Mouse (Mus musculus): ENCODE data around the gene Krcc1. TPM values are rescaled to one million over a fixed set of nuclear protein-coding genes. Genes with fewer than 3 reads are reported as not detected.
A peak's percentile ranks its signal among the peaks of the same experiment; 100 is the strongest.

The Krcc1 gene
- polyA plus RNA-seq, 1 experiment = 59.1 TPM

DNA sequence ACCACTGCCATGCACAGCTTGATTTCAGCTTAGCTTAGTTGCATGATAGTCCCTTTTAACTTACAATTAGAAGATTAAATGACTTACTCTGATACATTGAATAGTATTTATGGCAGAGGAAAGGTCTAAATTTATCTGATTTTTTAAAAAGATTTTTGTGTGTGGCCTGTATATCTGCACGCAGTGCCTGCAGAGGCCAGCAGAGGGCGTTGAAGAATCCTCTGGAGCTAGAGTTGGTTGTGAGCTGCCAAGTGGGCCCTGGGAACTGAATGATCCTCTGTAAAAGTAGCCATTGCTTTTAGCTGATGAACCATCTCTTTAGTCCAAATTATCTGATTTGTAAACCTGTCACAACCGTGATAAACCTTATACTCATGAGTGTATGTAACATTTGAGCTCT lies 27.3 kb downstream of the Krcc1 start:
- Histone ChIP-seq H3K36me3 (ENCODE audit: control insufficient read depth, insufficient read depth, low read length, poor library complexity, severe bottlenecking) (no peaks in the 10 kb centered on the region), H3K27ac (ENCODE audit: insufficient read depth, low read length) (no peak overlapping the region), H3K4me1 (ENCODE audit: control insufficient read depth, insufficient read depth, low read length) (no peaks in the 10 kb centered on the region), H3K27me3 (ENCODE audit: control insufficient read depth, insufficient read depth, low read length, poor library complexity, severe bottlenecking) (no peaks in the 10 kb centered on the region), H3K9me3 (replicated peaks; ENCODE audit: control insufficient read depth, insufficient read depth, low read length, poor library complexity, severe bottlenecking) (no peaks in the 10 kb centered on the region), H3K4me3 (ENCODE audit: low read depth, low read length) (no peak overlapping the region), H3K9ac (ENCODE audit: low read depth, poor library complexity, severe bottlenecking) (no peak overlapping the region)
- TF ChIP-seq POLR2A (IDR thresholded peaks at IDR 0.05; ENCODE audit: insufficient read depth, low read length) (no peak), CTCF (IDR thresholded peaks at IDR 0.05; ENCODE audit: low read depth, low read length) (peak; percentile 73)

DNA sequence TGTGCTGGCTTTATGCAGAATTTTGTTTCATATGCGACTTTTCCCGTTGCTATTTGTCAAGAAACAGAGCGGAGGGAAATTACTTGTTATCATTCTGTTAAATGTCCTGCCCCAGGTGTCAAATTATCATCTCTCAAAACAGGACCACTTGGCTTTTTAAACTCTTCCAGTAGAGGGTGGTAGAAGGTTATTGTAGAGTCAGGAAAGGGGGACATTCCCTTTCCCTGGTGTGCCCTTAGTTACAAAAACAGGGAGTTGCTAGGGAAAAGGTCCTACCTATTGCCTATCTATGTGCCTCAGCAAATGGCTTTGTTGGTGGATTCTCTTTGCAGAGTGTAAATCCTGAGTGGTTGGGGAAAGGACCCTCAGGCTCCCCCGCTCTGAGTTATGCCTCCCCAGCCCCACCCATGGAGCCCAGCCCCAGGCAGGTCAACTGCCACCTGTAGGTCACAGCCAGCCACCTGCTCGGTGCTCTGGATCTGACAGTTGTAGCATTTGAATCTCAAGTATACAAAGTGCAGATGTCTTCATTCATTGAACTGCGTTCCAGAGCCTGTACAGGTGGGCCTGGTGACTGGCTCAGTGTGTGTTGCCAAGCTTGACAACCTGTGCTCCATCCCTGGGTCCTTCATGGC lies 30.7 kb downstream of the Krcc1 start:
- TF ChIP-seq CTCF (IDR thresholded peaks at IDR 0.05; ENCODE audit: low read depth, low read length) (peak; percentile 8), EP300 (IDR thresholded peaks at IDR 0.05; ENCODE audit: insufficient read depth, low read depth, low read length) (0 out of 2 replicates have a peak, but pooled peaks have one; percentile 28), POLR2A (IDR thresholded peaks at IDR 0.05; ENCODE audit: insufficient read depth, low read length) (no peak)
- Histone ChIP-seq H3K4me3 (ENCODE audit: low read depth, low read length) (no peak overlapping the region), H3K27me3 (ENCODE audit: control insufficient read depth, insufficient read depth, low read length, poor library complexity, severe bottlenecking) (no peaks in the 10 kb centered on the region), H3K9me3 (replicated peaks; ENCODE audit: control insufficient read depth, insufficient read depth, low read length, poor library complexity, severe bottlenecking) (no peaks in the 10 kb centered on the region), H3K27ac (ENCODE audit: insufficient read depth, low read length) (no peak overlapping the region), H3K36me3 (ENCODE audit: control insufficient read depth, insufficient read depth, low read length, poor library complexity, severe bottlenecking) (no peaks in the 10 kb centered on the region), H3K4me1 (ENCODE audit: control insufficient read depth, insufficient read depth, low read length) (no peaks in the 10 kb centered on the region), H3K9ac (ENCODE audit: low read depth, poor library complexity, severe bottlenecking) (no peak overlapping the region)

DNA sequence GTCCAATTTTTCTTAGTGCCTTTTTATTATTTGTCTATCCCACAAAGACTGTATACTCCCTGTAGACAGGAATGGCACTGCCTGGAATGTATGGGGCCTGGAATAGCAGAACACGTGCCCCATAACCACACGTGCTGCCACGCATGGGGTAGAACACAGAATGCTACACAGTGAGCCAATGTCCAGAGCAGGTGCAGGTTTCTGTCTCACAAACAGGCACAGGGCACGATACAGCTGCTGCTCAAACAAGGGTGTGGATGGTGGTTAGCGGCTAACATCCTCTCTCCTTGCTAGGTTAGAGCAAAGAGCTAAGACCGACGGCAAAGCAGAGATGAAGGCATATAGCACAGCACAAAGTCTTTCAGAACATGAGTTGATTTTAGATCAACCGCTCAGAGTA lies 36.0 kb downstream of the Krcc1 start:
- no peaks in the 10 kb centered on the region for H3K36me3 ChIP-seq (ENCODE audit: control insufficient read depth, insufficient read depth, low read length, poor library complexity, severe bottlenecking)
- H3K9me3 ChIP-seq (replicated peaks; ENCODE audit: control insufficient read depth, insufficient read depth, low read length, poor library complexity, severe bottlenecking) = no peaks in the 10 kb centered on the region
- TF ChIP-seq POLR2A (IDR thresholded peaks at IDR 0.05; ENCODE audit: insufficient read depth, low read length) (no peak), CTCF (IDR thresholded peaks at IDR 0.05; ENCODE audit: low read depth, low read length) (no peak), EP300 (IDR thresholded peaks at IDR 0.05; ENCODE audit: insufficient read depth, low read depth, low read length) (no peak)
- H3K4me3 ChIP-seq (ENCODE audit: low read depth, low read length) = no peak overlapping the region
- no peak overlapping the region for H3K27ac ChIP-seq (ENCODE audit: insufficient read depth, low read length)
- no peak overlapping the region for H3K9ac ChIP-seq (ENCODE audit: low read depth, poor library complexity, severe bottlenecking)
- no peaks in the 10 kb centered on the region for H3K4me1 ChIP-seq (ENCODE audit: control insufficient read depth, insufficient read depth, low read length)
- no peaks in the 10 kb centered on the region for H3K27me3 ChIP-seq (ENCODE audit: control insufficient read depth, insufficient read depth, low read length, poor library complexity, severe bottlenecking)

DNA sequence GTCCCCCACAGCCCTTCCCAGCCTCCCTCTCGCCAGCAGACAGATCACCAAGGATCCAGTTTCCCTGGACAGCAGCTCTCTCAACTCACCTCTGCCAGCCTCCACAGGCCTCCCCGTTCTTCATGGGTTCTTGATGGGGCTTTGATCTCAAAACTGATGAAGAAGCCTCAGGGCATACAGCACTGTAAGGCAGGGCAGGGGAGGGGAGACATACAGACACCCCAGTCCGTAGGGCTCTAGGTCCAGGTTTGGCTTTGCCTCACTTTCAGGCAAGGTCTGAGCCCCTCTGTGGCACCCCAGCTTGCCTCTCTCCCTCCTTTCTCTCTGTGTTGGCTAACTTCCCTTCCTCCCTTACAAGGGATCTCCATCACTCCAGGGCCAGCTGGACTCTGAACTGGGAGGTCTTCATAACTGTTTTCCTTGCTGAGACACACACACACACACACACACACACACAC lies 50.4 kb downstream of the Krcc1 start, which contains the start of gene Smyd1:
Gene Smyd1 (minus strand): TSS at position 408 of the 458 bp plus-strand sequence.
- no peak within 1 kb of the TSS for H3K4me3 ChIP-seq (ENCODE audit: low read depth, low read length)
- H3K27ac ChIP-seq (ENCODE audit: insufficient read depth, low read length) = no peak within 1 kb of the TSS
- H3K4me1 ChIP-seq (ENCODE audit: control insufficient read depth, insufficient read depth, low read length) = no peaks in the 10 kb centered on the region
- TF ChIP-seq EP300 (IDR thresholded peaks at IDR 0.05; ENCODE audit: insufficient read depth, low read depth, low read length) (no peak), CTCF (IDR thresholded peaks at IDR 0.05; ENCODE audit: low read depth, low read length) (no peak), POLR2A (IDR thresholded peaks at IDR 0.05; ENCODE audit: insufficient read depth, low read length) (no peak)
- no peaks in the 10 kb centered on the region for H3K9me3 ChIP-seq (replicated peaks; ENCODE audit: control insufficient read depth, insufficient read depth, low read length, poor library complexity, severe bottlenecking)
- no peak within 1 kb of the TSS for H3K9ac ChIP-seq (ENCODE audit: low read depth, poor library complexity, severe bottlenecking)
- no peaks in the 10 kb centered on the region for H3K36me3 ChIP-seq (ENCODE audit: control insufficient read depth, insufficient read depth, low read length, poor library complexity, severe bottlenecking)
- H3K27me3 ChIP-seq (ENCODE audit: control insufficient read depth, insufficient read depth, low read length, poor library complexity, severe bottlenecking) = no peaks in the 10 kb centered on the region

DNA sequence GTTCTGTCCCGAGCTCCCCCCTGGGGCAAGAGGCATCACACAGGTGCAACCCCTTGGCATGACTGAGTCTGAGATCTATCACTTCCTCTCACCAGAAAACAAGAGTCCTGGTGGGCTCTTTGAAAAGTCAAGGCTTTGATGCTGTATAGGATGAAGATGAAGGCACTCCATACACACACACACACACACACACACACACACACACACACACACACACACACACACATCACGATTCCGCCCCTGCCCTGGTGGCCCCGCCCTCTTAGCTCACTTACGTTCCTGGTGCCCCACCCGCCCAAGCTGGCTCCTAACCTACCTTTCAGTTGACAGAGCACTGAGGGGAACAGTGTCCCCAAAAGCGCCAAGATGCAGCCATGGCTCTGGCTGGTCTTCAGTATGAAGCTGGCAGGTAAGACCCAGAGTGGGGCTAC lies 51.0 kb downstream of the Krcc1 start, which contains the start of gene Cd8b1:
Gene Cd8b1 (plus strand): TSS at position 298 of the 431 bp plus-strand sequence.
- Histone ChIP-seq H3K4me3 (ENCODE audit: low read depth, low read length) (no peak within 1 kb of the TSS), H3K36me3 (ENCODE audit: control insufficient read depth, insufficient read depth, low read length, poor library complexity, severe bottlenecking) (no peaks in the 10 kb centered on the region), H3K27me3 (ENCODE audit: control insufficient read depth, insufficient read depth, low read length, poor library complexity, severe bottlenecking) (no peaks in the 10 kb centered on the region), H3K27ac (ENCODE audit: insufficient read depth, low read length) (no peak within 1 kb of the TSS), H3K9me3 (replicated peaks; ENCODE audit: control insufficient read depth, insufficient read depth, low read length, poor library complexity, severe bottlenecking) (no peaks in the 10 kb centered on the region), H3K4me1 (ENCODE audit: control insufficient read depth, insufficient read depth, low read length) (no peaks in the 10 kb centered on the region), H3K9ac (ENCODE audit: low read depth, poor library complexity, severe bottlenecking) (no peak within 1 kb of the TSS)
- TF ChIP-seq POLR2A (IDR thresholded peaks at IDR 0.05; ENCODE audit: insufficient read depth, low read length) = no peak
- TF ChIP-seq EP300 (IDR thresholded peaks at IDR 0.05; ENCODE audit: insufficient read depth, low read depth, low read length) = no peak
- no peak for TF ChIP-seq CTCF (IDR thresholded peaks at IDR 0.05; ENCODE audit: low read depth, low read length)

DNA sequence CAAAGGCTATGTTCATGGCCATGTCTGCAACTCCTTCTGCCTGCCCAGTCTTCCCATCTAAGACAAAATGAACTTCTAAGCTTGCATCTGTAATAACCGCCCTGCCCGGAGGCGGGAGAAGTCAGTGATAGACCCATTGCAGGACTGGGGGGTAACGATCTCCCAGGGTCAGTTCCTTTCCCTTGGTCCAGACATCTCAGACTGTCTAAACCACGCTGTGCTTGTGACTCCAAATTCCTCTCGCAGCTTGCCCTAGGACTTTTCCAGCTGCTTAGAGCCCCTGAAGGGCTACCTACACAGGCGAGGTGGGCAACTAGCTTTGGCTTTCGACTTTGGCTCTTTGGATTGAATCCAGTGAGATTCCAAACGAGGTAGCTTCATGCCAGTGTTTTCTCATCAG lies 53.3 kb downstream of the Krcc1 start:
- Histone ChIP-seq H3K27ac (ENCODE audit: insufficient read depth, low read length) (no peak overlapping the region), H3K36me3 (ENCODE audit: control insufficient read depth, insufficient read depth, low read length, poor library complexity, severe bottlenecking) (no peaks in the 10 kb centered on the region), H3K4me3 (ENCODE audit: low read depth, low read length) (no peak overlapping the region), H3K4me1 (ENCODE audit: control insufficient read depth, insufficient read depth, low read length) (no peaks in the 10 kb centered on the region), H3K27me3 (ENCODE audit: control insufficient read depth, insufficient read depth, low read length, poor library complexity, severe bottlenecking) (no peaks in the 10 kb centered on the region), H3K9me3 (replicated peaks; ENCODE audit: control insufficient read depth, insufficient read depth, low read length, poor library complexity, severe bottlenecking) (no peaks in the 10 kb centered on the region), H3K9ac (ENCODE audit: low read depth, poor library complexity, severe bottlenecking) (no peak overlapping the region)
- no peak for TF ChIP-seq EP300 (IDR thresholded peaks at IDR 0.05; ENCODE audit: insufficient read depth, low read depth, low read length)
- TF ChIP-seq CTCF (IDR thresholded peaks at IDR 0.05; ENCODE audit: low read depth, low read length) = no peak
- TF ChIP-seq POLR2A (IDR thresholded peaks at IDR 0.05; ENCODE audit: insufficient read depth, low read length) = no peak

Data from ES-Bruce4 (cell line).